Comparison of ENCODE assay signal across 26 mouse cellular contexts in genomic region chr16:37604243-37604642, GRCm38 (mm10). TPM values are rescaled to one million over a fixed set of nuclear protein-coding genes. Genes with fewer than 3 reads are reported as not detected.
DNase-seq lines count a peak whose midpoint lies in the region; ATAC-seq and TF ChIP-seq lines count a peak whose summit lies in the region.
"Had no signal": no experiment of that assay in that cellular context is flagged by ENCODE, and none has a peak within 500 bp of the region (broad histone marks: within the 10 kb centered on the region; RNA-seq: fewer than 3 reads in every experiment).

No protein-coding gene starts in this region.

- no peak overlapping the region for H3K9ac ChIP-seq in hindbrain, embryonic 16.5 days (ENCODE audit: low read depth, low read length)
- H3K9ac ChIP-seq: embryonic facial prominence, embryonic 15.5 days; heart, embryonic 12.5 days; hindbrain, embryonic 12.5 days had no signal

- no peaks in the 10 kb centered on the region for H3K36me3 ChIP-seq in hindbrain, embryonic 16.5 days (ENCODE audit: control insufficient read depth, insufficient read depth, low read length)
- H3K36me3 ChIP-seq: embryonic facial prominence, embryonic 15.5 days; forebrain, embryonic 10.5 days; G1E; heart, embryonic 12.5 days; hindbrain, embryonic 12.5 days had no signal

- H3K9me3 ChIP-seq in hindbrain, embryonic 16.5 days (ENCODE audit: control insufficient read depth, low read length), result no peaks in the 10 kb centered on the region
- H3K9me3 ChIP-seq: embryonic facial prominence, embryonic 15.5 days; forebrain, embryonic 10.5 days; G1E; heart, embryonic 12.5 days; hindbrain, embryonic 12.5 days had no signal

- no peaks in the 10 kb centered on the region for H3K4me1 ChIP-seq in hindbrain, embryonic 16.5 days (ENCODE audit: control insufficient read depth, insufficient read depth, low read depth, low read length)
- H3K4me1 ChIP-seq: embryonic facial prominence, embryonic 15.5 days had no signal

- ATAC-seq in hindbrain, embryonic 16.5 days, result no peak
- ATAC-seq: CD4-positive, CD25-positive, alpha-beta regulatory T cell, adult 4 months; forebrain, embryonic 14.5 days; hindbrain, postnatal 0 days had no signal

- WGBS in hindbrain, embryonic 16.5 days, result 76% methylated on average over 6 of the region's 6 CpGs

- H3K27ac ChIP-seq in left cerebral cortex, adult 2 months, result peak overlapping the region; percentile 32; the same call in 1 of the 2 replicates
- H3K27ac ChIP-seq in hindbrain, embryonic 16.5 days (ENCODE audit: low read depth, low read length), result no peak overlapping the region
- H3K27ac ChIP-seq: embryonic facial prominence, embryonic 15.5 days; forebrain, embryonic 10.5 days; hindbrain, embryonic 12.5 days; hindbrain, postnatal 0 days had no signal

- DNase-seq in cerebellum, postnatal 25 days, result peak; percentile 22 to 46
- DNase-seq in cerebellum, adult 11 months, result no peak
- no peak for DNase-seq in left cerebral cortex, adult 2 months (ENCODE audit: extremely low spot score in 1 of 2, low spot score in 2 of 2)
- DNase-seq in left cerebral cortex, postnatal 10 days (ENCODE audit: extremely low spot score in 1 of 2, low spot score in 2 of 2), result no peak
- DNase-seq in right cerebral cortex, postnatal 4 days, result peak; percentile 24
- no peak for DNase-seq in right cerebral cortex, postnatal 10 days (ENCODE audit: low spot score in 2 of 2)
- DNase-seq: adrenal gland, postnatal 10 days; B cell, adult 2 months; cerebellum, adult 18-20 months; embryo, embryonic 11 days; gastrocnemius, postnatal 10 days; heart, postnatal 4 days; kidney, adult 11 months had no signal

- no peak; the same call in none of the 2 replicates for TF ChIP-seq CTCF in left cerebral cortex, adult 2 months (IDR thresholded peaks at IDR 0.05)

- H3K4me3 ChIP-seq in left cerebral cortex, adult 2 months, result no peak overlapping the region
- no peak overlapping the region for H3K4me3 ChIP-seq in hindbrain, embryonic 16.5 days (ENCODE audit: low read length)
- H3K4me3 ChIP-seq: embryonic facial prominence, embryonic 15.5 days; erythroblast, embryonic 14.5 days; forebrain, embryonic 10.5 days; heart, embryonic 12.5 days; hindbrain, embryonic 12.5 days had no signal

- no peak overlapping the region for H3K4me2 ChIP-seq in hindbrain, embryonic 16.5 days (ENCODE audit: low read length)
- H3K4me2 ChIP-seq: embryonic facial prominence, embryonic 15.5 days; heart, embryonic 12.5 days; hindbrain, embryonic 12.5 days had no signal

- intact Hi-C loops in left cerebral cortex, adult 2 months (cut with DNase I), result no loop called here
- intact Hi-C loops in left cerebral cortex, postnatal 10 days (cut with DNase I), result no loop called here

- no peaks in the 10 kb centered on the region for H3K27me3 ChIP-seq in hindbrain, embryonic 16.5 days (replicated peaks; ENCODE audit: control insufficient read depth, insufficient read depth, low read length)
- H3K27me3 ChIP-seq: embryonic facial prominence, embryonic 15.5 days; heart, embryonic 12.5 days; hindbrain, embryonic 12.5 days had no signal

RNA-seq across cellular contexts. Expression of gene Hgd, which starts 24.3 kb away (rescaled TPM):
- under 1 TPM in 1 of 2 experiments, not detected in 1; 0.54 TPM for total RNA-seq in left cerebral cortex, adult 2 months (2021)
- total RNA-seq in left cerebral cortex, postnatal 10 days (2021), result not detected
- polyA plus RNA-seq in hindbrain, embryonic 16.5 days (2015; fragmentation: Nextera tagmentation; extraction: Ambion mirVana), result 0.26 TPM in 1 of 2 replicates, not detected in the other
- total RNA-seq: common myeloid progenitor, adult 5-6 weeks; G1E; heart, adult 8-10 months; hindbrain, postnatal 0 days had no signal
- polyA plus RNA-seq: embryonic facial prominence, embryonic 11.5 days; embryonic facial prominence, embryonic 15.5 days; erythroblast, embryonic 14.5 days; forebrain, embryonic 10.5 days; forebrain, embryonic 14.5 days; G1E; hindbrain, embryonic 12.5 days had no signal

RNA-seq across cellular contexts. Expression of gene Ndufb4, which starts 50.0 kb away (rescaled TPM):
- total RNA-seq in left cerebral cortex, adult 2 months (2021), result 10 to 100 TPM; 68.5 to 69.7 TPM
- total RNA-seq in left cerebral cortex, postnatal 10 days (2021), result 10 to 100 TPM; 72.5 to 73.8 TPM
- 48.5 and 64.7 TPM in 2 replicates for polyA plus RNA-seq in hindbrain, embryonic 16.5 days (2015; fragmentation: Nextera tagmentation; extraction: Ambion mirVana)

Comparison
In these comparisons a context has a peak if more than half of its experiments do, and no peak if none do; other contexts are left out.
1. DNase-seq: peak in cerebellum, postnatal 25 days (2 of 2) and right cerebral cortex, postnatal 4 days (single experiment); none in cerebellum, adult 11 months (single experiment), left cerebral cortex, adult 2 months (0 of 2), left cerebral cortex, postnatal 10 days (0 of 2) and right cerebral cortex, postnatal 10 days (0 of 2).